Mouse (Mus musculus) bone marrow, adult 2 months (tissue): ENCODE measurements around the gene Slc51a.

ENCODE experiments used
- CTCF ChIP-seq: fragments of 200-500 bp; IDR thresholded peaks from 2 replicates; pipeline ENCODE4 v1.5.1; 2011; ENCODE audit warnings: low read length, control low read depth; ENCODE audit not compliant: control insufficient read depth, insufficient read depth
- POLR2A ChIP-seq: fragments of 200-500 bp; IDR thresholded peaks from 2 replicates; pipeline ENCODE4 v1.6.1; 2011; ENCODE audit warnings: low read depth, mild to moderate bottlenecking, control low read depth, low read length, borderline replicate concordance; ENCODE audit not compliant: control insufficient read depth

GRCm38 (mm10) chr16:32427506-32427905 is 60.2 kb downstream of the Slc51a start:
- TF ChIP-seq CTCF (no peak), POLR2A (no peak)
